Mouse (Mus musculus): Measurements from ENCODE around the gene Pigk.
"Not testable (repeated sequence)": the region's sequence is repeated elsewhere in the genome, so short reads cannot be mapped to it uniquely, and the experiment has no call there.

The Pigk gene

DNA sequence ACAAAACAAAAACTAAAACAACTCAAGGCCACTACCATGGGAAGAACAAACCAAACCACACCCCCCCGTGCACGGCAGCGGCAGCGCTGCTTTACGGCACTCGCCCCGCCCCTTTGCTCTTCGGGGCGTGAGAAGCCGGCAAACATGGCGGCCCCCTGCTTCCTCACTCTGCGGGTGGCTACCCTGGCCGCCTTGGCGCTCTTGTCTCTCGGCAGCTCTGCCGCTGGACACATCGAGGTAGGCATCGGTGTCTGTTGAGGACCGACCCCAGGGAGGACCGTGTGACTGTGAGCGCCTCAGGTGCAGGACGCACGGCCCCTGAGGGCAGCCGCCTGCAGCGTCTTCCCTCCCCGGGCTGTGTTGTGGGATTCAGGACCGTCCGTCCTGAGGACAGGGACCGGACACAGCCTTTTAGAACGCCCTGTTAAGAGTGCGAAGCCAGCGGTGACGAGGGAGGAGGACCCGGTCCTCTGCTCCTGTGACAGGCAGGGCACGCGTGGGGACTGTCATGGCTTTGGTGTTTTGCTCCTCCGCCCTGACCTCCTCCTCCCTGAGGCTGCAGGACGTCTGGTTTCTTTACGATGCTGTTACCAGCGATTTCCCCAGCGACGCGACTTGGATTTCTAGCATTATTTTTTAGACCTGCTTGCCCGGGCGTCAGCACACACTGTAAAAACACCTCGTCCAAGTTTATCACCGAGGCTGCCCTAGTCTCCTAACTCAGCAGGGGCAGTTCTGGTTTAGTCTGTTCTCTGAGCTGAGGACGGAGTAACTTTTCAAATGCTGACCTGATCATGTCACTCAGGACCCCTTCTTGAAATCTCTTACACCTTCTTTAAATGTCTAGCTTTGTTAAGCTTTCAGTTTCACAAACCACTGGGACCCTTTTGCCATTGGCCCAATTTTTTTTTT, at the start of gene Pigk:
TSS of gene Pigk (plus strand) at position 110 of the 912 bp plus-strand sequence.
- DNase-seq: peak; percentile 88 to 92

DNA sequence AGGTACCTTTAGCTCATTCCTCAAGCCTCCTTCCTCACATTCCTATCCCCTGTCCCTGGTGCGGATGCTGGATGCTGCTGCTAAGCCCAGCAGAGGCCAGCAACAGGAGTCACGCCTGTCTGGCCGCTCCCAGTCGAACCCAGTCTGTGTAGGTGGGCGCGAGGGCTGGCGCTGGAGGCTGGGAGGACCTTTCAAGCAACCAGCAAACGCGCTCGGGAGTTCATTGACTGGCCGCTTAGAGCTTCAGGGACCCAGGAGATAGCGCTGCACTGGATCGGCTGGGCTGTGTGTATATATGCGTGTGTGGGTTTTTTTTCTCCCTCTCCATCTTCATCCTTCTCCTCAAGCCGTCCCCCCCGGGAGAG, 46.9 kb upstream of the Pigk start:
- no peak for DNase-seq

DNA sequence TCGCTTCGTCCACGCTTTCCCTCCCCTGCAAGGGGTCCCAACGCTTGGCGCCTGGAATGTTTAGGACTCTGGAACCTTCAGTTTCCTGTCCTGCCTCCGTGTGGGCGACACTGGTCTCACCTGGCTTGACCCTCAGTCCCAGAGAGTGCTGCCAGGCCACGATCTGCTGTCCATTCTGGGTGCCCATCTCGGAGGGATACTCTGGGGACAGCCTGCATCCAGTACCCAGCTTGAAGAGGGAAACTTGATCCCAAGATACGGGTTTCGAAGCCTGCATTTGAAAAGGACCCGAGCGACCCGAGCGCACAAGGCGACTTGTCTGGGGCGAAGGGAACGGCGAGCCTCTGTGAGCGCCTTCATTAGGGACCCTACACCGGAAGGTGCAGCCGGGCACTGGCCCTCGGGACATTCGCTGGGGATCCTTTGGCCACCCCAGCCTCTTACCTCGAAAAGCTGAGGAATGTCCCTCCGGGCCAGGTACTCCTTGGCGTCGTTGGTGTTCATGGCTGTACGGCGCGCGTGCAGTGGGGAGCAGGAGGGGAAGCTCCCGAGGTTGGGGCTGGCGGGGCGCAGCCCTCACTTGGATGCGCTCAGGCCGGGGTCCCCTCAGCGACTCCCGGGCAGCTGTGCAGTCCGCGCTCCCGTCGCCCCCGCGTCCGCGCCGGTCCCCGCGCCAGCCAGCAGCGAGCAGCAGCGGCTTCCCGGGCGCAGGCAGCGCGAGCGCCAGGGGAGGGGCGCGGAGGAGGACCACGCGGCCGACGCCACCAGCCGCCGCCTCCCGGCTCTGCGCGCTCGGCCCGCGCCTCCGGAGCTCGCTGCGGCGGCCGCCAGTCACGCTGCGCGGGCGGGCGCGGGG, 46.3 kb upstream of the Pigk start:
- DNase-seq: no peak

DNA sequence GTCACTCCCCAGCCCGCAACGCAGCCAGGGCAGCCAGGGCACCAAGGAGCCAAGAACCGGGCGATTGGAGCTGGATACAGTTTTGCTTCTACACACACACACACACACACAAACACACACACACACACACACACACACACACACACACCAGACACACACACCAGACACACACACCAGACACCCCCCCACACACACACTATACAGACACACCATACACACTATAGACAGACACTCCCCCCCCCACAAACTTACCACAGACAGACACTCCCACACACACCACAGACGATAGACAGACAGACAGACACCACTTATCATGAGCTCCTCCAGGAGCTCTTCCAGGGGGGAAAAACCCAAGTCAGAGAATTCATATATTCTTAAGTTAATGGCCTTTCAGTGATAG, 45.7 kb upstream of the Pigk start, which contains the start of gene Ak5:
TSS of gene Ak5 (minus strand) at position 122 of the 400 bp plus-strand sequence.
- DNase-seq: no peak

DNA sequence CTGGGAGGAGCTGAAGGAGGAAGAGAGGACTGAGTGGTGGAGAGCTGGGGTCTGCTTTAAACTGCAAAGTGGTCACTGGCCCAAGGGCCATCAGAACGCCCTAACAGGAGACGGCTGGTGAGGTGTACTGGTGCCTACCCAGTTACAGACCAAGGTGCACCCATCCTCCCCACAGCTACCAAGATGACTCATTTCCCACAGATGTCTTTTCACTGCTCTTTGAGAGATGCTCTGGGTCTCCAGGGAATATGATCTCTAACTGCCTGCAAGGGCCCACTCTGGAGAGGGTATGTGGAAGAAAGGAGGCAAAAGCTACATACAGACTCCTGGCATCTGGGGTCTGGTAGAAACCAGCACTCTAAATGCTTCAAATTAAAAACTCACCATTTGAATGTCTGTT, 45.1 kb upstream of the Pigk start:
- DNase-seq: no peak

DNA sequence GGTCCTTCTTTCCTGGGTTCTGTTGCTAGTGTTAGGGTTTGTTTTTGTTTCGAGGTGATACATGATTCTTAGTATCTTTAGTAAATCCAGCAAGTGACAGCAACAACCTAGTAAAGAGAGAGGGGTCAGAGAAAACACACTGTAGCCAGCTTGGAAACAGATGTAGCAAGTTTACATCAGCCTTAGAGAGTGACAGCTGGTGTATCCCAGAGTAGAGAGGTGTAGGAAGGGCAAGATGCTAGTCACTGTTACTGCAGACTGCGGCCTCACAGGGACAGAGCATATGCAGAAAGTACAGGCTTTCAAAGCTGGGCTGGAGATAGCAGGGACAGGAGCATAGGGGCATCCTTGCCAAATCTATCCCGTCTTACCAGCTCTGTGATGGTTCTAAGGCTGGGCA, 44.1 kb upstream of the Pigk start:
- no peak for DNase-seq

DNA sequence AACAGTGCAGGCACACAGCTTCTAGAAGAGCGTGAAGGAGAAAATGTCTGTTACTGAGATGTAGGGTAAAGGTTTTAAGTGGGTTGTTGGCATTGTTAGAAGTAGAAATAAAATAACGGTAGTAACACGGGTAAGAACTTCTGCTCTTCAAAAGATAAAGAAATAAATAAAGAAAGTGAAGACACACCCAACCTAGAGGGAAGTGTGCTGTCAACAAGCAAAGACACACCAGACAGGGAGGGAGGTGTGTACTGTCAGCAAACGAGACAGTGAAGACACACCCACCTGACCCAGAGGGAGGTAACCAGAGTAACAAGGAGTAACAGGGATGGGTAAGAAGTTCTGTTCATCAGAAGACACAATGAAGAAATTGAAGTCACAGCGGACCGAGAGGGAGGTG, 39.2 kb upstream of the Pigk start:
- no peak for DNase-seq

DNA sequence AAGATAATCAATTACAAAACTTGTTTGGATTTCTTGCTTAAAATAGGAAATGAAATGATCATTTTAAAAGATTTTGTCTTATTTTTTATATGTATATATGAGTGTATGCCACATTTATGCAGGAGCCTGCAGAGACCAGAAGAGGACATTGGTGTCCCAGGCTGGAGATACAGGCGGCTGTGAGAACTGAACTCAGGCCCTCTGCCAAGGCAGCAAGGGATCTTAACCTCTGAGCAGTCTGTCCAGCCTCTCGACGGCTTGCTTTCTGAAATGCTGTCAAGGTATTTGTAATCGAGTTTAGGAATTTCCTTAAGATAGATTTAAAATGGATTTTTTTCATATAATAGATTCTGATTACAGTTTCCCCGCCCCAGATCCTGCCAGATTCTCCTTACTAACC, 25.4 kb upstream of the Pigk start:
- no peak for DNase-seq

DNA sequence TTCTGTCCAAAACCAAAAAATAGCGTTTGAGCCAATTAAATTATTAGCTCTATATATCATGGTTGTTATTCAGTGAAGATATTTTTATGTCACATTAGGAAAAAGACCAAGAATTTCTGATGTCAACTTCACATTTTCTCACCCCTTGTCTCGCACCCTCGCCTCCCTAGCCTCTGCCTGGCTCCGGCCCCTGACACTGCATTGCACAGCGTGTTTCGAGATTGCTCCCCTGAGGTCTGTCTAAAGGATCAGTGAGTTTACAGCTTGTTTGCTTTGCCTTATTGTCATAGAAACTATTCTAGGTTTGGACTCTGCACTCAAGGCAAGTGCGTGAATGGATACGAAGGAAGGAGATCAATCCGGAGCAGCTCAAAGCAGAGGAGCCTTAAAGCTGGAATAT, 24.8 kb upstream of the Pigk start:
- DNase-seq: peak; percentile 13 to 38

DNA sequence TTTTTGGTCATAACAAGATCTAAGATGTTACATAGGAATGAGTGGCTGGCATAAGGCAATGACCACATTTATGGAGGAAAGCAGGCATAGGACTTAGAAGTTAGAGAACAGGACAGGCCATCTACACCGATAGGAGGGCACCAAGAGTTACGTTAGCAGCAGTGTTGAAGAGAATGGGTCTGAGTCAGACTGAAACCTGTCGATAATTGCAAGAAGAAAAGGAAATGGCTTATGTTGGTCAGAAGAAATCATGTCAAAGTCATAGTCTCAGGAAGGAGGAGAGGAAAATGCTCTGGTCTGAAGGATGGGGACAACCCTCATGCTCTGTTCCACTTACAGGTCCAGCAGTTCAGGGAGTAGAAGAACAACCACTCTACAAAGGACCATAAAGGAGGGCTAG, 18.9 kb upstream of the Pigk start:
- DNase-seq: no peak

DNA sequence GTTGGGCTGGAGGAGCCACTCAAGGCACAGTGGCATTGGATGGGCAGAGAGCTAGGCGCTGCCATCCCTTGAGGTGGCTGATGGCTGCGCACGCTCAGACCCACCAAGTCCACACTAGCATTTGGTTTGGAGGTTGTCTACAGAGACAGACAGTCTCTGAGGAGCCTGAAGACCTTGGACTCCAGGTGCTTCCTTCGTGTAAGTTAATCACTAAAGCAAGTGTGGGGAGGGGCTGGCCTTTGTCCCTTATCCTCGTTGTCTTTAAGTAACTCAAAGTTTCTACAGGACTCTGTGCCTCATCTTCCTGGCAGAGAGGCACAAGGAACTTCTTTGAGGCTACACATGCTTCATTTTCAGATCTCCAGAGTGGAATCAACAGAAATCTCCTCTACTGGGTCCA, 15.9 kb upstream of the Pigk start:
- no peak for DNase-seq

DNA sequence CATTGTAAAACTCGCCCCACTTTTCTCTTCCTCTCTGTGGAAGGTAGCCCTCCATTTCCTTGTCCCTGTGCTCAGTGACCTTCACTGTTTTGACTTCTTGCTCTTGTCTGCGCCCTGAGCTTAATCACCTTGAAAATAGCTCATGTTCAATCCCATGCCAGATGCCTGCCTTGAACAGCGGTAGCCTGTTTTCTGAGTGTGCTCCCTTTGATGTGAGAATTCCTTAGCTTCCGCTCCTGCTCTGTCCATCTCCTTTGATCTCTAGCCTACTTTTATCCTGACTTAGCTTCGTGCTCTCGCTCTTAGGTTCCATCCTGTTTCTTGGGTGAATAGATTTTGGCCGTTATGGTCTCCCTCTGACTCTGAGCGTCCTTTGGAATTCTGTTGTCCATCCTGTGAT, 14.6 kb upstream of the Pigk start:
- no peak for DNase-seq

DNA sequence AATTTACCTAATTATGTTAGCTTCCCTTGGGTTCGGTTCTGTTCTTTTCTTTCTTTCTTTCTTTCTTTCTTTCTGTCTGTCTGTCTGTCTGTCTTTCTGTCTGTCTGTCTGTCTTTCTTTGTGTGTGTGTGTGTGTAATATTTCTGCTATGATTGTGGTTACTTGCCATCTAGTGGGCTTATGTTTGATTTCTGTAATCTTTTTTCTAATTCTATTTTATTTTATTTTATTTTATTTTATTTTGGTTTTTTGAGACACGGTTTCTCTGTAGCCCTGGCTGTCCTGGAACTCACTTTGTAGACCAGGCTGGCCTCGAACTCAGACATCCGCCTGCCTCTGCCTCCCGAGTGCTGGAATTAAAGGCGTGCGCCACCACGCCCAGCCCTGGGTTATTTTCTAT, 12.4 kb upstream of the Pigk start:
- not testable (repeated sequence) for DNase-seq

DNA sequence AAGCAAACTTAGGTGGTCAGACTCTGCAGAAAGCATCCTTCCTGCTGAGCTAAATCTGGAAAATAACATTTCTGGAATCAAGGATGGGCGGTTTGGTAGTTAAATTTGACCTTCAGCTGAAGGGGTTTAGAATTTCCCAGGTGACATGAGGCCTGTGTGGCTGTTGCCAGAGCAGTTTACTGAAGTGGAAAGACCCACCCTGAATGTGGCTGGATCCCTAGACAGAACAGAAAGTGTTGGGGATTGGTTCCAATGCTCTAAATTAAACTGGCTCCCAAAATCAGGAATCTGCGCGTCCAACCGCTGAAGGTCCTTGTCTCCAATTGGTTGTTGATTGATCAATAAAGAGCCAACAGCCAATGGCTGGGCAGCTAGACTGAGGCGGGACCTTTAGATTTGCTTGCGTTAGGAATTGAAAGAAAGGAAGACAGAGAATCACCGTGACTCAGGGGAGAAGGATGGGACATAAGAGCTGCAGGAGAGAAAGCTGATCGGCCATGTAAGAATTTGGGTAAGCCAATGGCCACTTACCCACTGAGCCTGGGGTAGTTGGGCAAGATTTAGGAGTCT, 11.5 kb upstream of the Pigk start:
- no peak for DNase-seq

DNA sequence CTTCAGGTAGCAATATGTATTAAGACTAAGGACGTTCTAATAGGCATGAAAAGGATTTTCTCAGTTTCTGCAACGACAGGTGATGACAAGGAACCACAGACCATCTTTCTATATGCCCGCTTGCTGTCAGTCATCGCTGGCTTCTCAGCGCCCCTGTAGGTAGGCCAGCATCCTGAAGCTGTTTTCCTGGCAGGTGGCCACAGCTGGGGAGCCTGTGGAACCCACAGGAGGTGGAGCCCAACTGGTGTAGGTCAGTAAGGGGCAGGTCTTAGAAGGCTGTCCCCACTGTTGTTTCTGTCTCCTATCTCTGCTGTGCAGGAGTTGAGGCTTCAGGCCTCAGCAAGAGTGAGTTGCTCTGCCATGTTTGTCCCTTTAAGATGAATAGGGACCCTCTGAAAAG, 8.1 kb upstream of the Pigk start:
- no peak for DNase-seq

DNA sequence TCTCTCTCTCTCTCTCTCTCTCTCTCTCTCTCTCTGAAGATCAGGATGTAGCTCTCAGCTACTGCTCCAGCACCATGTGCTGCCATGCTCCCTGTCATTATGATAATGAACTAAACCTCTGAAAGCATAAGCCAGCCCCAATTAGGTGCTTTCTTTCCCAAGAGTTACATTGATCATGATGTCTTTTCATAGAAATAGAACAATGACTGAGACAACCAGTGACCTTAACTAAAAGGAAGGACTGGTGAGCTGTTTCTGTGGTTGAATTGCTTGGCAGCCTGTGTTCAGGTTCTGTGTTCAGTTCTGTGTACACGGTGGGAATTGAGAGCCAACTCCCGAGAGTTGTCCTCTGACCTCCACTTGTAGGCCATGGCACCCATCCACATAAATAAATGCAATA, 7.0 kb upstream of the Pigk start:
- no peak for DNase-seq

DNA sequence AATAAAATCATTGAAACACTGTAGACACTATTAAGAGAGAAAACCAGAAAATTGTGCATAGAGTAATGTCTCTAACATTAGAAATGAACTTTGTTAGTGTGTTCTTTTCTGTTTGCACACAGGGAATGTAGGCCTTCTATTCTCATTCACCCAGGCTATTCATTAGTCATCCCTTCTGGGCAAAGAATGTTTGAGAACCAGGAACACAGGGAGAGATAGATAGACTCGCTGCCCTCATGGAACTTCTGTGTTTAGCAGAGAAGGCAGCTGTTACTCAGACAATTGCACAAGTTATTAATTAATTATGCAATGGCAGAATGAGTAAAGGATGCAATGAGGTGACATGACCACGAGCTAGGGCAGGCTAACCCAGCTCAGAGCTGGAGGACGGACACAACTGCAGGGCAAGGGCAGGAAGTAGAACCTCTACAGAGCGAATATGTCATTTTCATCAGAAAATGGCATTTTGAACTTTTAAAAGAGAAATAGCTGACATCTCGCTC, 6.5 kb upstream of the Pigk start:
- DNase-seq: peak in 1 of 2 experiments; percentile 14

DNA sequence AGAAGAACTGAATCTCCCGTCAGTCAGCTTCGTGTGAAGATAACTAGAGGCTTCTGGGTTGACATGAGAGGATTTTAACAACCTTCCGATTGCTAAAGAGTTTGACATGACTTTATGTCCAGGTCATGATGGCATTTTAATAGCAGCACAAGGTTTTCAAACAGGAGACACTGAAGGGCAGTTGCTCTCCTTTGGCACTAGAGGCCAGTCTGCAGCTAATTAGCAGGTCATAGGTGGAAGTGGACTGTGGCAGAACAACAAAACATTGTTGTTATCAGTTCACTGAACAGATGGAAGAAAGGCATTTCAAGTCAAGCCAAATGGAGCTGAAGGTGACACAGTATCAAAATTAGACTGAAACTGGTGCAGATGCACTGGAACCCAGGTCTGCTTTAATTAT, 4.0 kb upstream of the Pigk start:
- no peak for DNase-seq

DNA sequence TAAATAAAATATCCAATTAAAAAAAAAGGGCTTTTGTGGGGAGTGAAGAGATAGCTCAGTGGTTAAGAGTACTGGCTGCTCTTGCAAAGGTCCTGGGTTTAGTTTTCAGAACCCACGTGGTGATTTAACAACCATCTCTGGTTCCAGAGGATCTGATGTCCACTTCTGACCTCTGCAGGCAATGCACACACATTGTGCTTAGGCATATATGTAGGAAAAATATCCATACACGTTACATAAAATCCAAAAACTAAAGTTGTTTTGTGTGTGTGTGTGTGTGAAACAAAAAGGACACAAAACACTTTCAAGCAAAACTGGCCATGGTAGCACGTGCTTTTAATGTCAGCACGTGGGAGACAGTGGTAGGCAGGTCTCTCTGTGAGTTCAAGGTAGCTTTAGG, 943 bp upstream of the Pigk start:
- DNase-seq: no peak

DNA sequence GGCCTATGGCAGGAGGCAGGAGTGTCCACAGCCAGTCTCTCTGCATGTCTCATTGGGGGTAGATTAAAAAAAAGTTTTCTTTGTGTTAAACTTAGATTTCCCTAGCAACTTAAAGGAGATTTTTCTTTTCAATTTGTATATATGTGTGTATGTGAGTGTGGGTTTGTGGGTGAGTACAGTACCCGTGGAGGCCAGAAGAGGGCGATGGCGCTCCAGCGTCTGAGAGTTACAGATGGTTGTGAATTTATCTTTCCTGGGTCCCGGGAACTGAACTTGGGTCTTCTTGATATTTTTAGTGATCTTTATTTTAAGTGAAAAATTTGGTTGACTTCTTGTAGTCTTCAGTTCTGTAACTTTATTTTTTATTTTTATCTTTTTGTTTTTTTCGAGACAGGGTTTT, 7.4 kb downstream of the Pigk start:
- DNase-seq: no peak

DNA sequence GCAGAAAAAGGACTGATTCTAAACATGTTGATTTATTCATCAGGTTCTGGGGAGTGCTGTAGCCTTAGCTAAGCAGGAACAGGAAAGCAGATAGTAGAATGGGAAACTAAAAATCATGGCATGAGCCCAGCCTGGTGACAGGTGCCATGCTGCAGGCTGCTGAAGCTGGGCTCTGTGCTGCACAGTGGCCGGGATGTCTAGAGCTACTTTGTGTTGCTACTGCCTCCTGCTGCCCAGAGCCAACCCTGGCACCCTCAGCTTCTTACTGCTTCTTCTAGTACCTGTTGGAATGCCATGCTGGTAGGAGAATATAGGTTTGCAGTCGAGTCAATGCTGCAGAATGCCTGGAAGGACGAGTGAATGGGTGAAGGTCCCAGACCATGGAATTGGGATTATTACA, 8.9 kb downstream of the Pigk start:
- peak; percentile 14 to 38 for DNase-seq

DNA sequence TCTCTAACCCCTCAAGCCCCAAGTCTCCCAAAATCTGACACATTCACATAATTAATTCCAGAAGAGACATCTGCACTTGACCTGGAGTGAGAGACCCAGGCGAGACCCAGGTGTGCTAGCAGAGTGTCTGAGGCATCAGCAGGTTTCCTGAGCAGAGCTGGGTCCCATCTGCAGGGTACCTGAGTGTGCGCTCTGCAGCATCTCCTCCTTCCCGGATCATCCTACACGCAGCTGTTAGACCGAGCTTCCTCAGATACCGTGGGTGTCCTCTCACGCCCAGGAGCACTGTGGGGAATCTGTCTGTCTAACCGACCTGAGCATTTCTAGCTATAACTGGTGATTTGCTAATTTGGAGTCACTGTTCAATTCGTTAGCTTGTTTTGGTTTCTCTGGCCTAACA, 10.5 kb downstream of the Pigk start:
- no peak for DNase-seq

DNA sequence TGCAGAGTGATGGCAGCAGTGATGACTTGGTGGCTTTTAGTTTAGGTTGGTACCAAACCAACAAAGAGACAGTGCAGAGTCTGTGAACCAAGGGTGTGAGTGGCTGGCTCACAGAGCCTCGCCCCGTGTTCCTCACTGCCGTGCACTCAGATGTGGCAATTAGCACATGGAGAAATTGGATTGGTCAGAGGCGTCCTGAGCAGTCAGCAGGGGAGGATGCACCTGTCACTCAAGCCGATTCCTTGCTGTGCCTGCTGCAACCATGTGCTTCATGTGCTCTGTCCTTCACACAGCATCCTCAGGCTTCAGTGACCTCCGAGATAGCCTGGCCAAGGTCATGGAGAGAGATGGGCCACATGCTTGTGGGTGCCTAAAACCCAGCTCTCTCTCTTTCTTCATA, 14.3 kb downstream of the Pigk start:
- no peak for DNase-seq

DNA sequence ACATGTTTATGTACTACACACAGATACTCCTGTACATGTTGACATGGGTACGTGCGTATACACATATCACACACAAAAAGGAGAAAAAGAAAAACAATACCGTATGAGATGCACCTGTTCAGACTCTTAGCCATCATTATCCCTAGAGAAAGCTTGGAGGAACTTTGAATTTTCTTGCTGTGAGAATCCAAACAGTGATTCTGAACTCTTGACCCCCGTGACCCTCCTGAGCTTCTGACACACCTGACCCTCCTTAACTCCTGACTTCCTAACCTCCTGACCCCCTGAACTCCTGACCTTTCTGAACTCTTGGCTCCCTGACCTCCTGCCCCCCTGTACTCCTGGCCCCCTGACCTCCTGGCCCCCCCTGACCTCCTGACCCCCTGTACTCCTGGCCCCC, 19.1 kb downstream of the Pigk start:
- DNase-seq: no peak

All from kidney, adult 8-10 months (tissue).